Mouse (Mus musculus) midbrain, embryonic 14.5 days (tissue): ENCODE measurements around the gene Itgb8. TPM values are rescaled to one million over a fixed set of nuclear protein-coding genes. Genes with fewer than 3 reads are reported as not detected.

ENCODE experiments used
- ATAC-seq: fragments of 200-750 bp; cut with Nextera tagmentation; 2 replicates; pipeline ENCODE4 v1.8.0; 2017; ENCODE audit warnings: moderate number of reproducible peaks, moderate library complexity; ENCODE audit not compliant: low FRiP score, low TSS enrichment
- DNase-seq: peaks from one replicate; pipeline ENCODE4 v3.0.0-alpha.2; 2015
- H3K27ac ChIP-seq: fragments of 300-500 bp; sonication (generic); replicated peaks from 2 replicates; pipeline ENCODE4 v1.5.1; 2014; ENCODE audit warnings: mild to moderate bottlenecking, low read depth, low read length, moderate library complexity
- H3K27me3 ChIP-seq: fragments of 300-500 bp; sonication (generic); 2 replicates; pipeline ENCODE4 v1.6.1; 2014; ENCODE audit warnings: low read length, control low read depth, mixed read lengths; ENCODE audit not compliant: control insufficient read depth, insufficient read depth
- H3K36me3 ChIP-seq: fragments of 300-500 bp; sonication (generic); 2 replicates; pipeline ENCODE4 v1.6.1; 2014; ENCODE audit warnings: low read length, control low read depth; ENCODE audit not compliant: control insufficient read depth, insufficient read depth
- H3K4me1 ChIP-seq: fragments of 300-500 bp; sonication (generic); 2 replicates; pipeline ENCODE4 v1.6.1; 2014; ENCODE audit warnings: mild to moderate bottlenecking, antibody characterized with exemption, low read length, control low read depth; ENCODE audit not compliant: control insufficient read depth, insufficient read depth
- H3K4me2 ChIP-seq: fragments of 300-500 bp; sonication (generic); 2 replicates; pipeline ENCODE4 v1.6.1; 2014; ENCODE audit warnings: mild to moderate bottlenecking, low read length, moderate library complexity
- H3K4me3 ChIP-seq: fragments of 300-500 bp; sonication (generic); replicated peaks from 2 replicates; pipeline ENCODE4 v1.5.1; 2014; ENCODE audit warnings: low read depth, low read length
- H3K9ac ChIP-seq: fragments of 300-500 bp; sonication (generic); replicated peaks from 2 replicates; pipeline ENCODE4 v1.6.1; 2014; ENCODE audit warnings: mild to moderate bottlenecking, low read length, moderate library complexity
- H3K9me3 ChIP-seq: fragments of 300-500 bp; sonication (generic); 2 replicates; pipeline ENCODE4 v1.6.1; 2016; ENCODE audit warnings: low read length, control low read depth, mixed read lengths; ENCODE audit not compliant: control insufficient read depth
- WGBS: fragments of 180-500 bp; shearing (Covaris S2); extraction: QIAGEN DNeasy Blood & Tissue Kit; methylation state at CpG from one replicate; pipeline ENCODE4 v1.1.7; 2014; 5-methylcytosine and 5-hydroxymethylcytosine counted together
- polyA plus RNA-seq: library from polyadenylated mRNA; unstranded; fragments of >200 nt; fragmentation: Nextera tagmentation; extraction: Ambion mirVana; gene quantifications from 2 replicates; pipeline ENCODE4 v1.2.1, GENCODE M21; 2014

The Itgb8 gene
- polyA plus RNA-seq, 1 experiment from 2014 or later: 21.5 TPM

DNA sequence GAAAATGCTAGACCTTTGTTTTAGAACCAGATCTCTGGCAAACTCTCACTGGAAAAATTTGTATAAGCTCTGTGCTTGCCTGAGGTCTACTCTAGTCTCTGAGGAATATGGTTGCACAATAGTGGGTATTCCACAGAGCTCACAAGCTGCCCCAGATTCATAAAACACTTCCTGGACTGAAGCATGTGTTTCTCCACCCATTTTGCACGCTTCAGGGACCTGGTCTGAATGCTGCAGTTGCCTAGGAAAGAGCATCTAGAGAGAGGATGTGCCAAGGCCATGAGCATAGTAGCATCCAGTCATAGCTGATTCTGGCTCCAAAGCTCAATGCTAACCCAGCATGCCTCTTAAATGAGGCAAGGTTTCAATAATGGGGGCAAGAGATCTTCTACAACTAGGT is 74.4 kb downstream of the Itgb8 start:
- Histone ChIP-seq H3K9me3 (no peaks in the 10 kb centered on the region), H3K27me3 (no peaks in the 10 kb centered on the region), H3K4me2 (no peak overlapping the region), H3K4me3 (no peak overlapping the region), H3K36me3 (peaks cover 33% of the 10 kb centered on the region), H3K9ac (no peak overlapping the region), H3K4me1 (peaks cover 10% of the 10 kb centered on the region), H3K27ac (no peak overlapping the region)
- peak; percentile 53; the same call in 1 of the 2 replicates for ATAC-seq
- DNase-seq: peak; percentile 5
- WGBS: 56% methylated on average over 1 of the region's 1 CpGs

DNA sequence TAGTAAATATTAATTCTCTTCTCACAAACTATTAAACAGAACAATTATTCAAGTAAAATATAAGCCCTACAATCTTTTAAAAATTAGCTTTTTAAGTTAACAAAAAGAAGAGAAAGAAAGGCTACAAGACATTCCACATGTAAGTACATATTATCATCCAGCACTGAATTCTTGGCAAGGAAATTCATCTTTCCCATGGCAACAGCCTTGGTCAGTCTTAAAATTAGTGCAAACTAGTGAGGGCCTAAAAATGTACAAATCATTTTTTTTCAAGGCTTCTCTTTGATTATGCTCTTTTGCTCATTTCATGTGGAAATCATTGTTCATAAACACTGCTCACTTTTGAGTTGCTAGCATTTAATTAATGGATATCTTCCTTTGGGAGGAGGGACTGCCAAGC is 77.8 kb downstream of the Itgb8 start:
- ATAC-seq (no peak), DNase-seq (peak; percentile 17)

DNA sequence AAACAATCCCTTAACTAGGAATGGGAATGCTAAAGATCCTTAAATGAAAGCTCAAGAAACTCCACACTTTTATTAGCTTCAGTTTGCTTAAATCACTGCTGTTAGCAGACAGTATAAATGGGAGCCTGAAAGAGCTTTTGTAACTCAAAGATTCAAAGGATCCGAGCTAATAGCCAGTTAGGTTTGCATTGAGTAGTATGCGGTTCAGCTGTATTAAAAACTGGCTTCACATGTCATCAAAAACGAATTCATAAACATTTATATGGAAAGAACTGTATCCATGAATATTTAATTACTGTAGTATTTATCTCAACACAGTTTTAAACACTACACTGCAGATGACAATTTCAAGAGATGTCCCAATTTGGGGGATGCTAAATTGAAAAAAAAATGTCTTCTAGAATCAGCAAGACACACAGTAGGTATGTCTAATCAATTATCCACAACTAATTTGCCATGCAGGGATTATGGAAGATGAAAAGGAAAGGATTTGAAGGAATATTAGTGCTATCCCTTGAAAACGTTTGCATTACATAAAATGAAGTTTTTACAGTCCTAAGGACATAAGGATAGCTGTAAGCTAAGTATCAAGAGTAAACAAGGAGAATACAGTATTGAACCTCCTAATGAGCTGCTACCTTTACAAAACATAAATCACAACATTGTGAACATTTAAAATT is 79.2 kb downstream of the Itgb8 start:
- Histone ChIP-seq H3K4me1 (peaks cover 10% of the 10 kb centered on the region), H3K4me3 (no peak overlapping the region), H3K9ac (no peak overlapping the region), H3K36me3 (peaks cover 21% of the 10 kb centered on the region), H3K9me3 (no peaks in the 10 kb centered on the region), H3K4me2 (no peak overlapping the region), H3K27ac (no peak overlapping the region), H3K27me3 (no peaks in the 10 kb centered on the region)
- 16% methylated on average over 4 of the region's 4 CpGs for WGBS
- DNase-seq (peak; percentile 51), ATAC-seq (peak; percentile 68; the same call in 1 of the 2 replicates)

More for the DNA sequence above, 77.8 kb downstream of the Itgb8 start:
- peaks cover 23% of the 10 kb centered on the region for H3K36me3 ChIP-seq
- H3K27me3 ChIP-seq: no peaks in the 10 kb centered on the region
- H3K9ac ChIP-seq: no peak overlapping the region
- H3K4me2 ChIP-seq: no peak overlapping the region
- no peak overlapping the region for H3K4me3 ChIP-seq
- H3K9me3 ChIP-seq: no peaks in the 10 kb centered on the region
- H3K27ac ChIP-seq: no peak overlapping the region
- H3K4me1 ChIP-seq: peaks cover 10% of the 10 kb centered on the region

DNA sequence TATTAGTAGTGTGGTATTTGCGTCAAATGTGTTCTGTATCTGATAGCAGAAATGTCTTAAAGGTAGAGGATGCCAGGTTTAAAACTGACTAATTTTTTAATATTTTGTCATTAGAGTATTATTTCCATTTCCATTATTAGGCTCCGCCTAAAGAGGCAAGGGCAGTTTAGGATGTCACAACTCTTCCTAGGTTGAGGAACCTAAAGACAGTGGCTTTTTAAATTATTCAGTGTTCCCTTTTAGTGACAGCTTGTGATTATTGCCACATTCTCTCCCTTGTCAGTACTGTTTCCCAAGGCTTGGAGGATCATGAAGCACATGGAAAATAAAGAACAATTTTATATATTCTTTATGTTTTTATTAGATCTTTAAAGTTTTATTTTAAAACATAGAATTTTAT is 80.9 kb downstream of the Itgb8 start:
- no peak overlapping the region for H3K4me2 ChIP-seq
- H3K36me3 ChIP-seq: peaks cover 9% of the 10 kb centered on the region
- no peaks in the 10 kb centered on the region for H3K27me3 ChIP-seq
- H3K9me3 ChIP-seq: no peaks in the 10 kb centered on the region
- H3K27ac ChIP-seq: no peak overlapping the region
- 90% methylated on average over 2 of the region's 2 CpGs for WGBS
- DNase-seq (no peak), ATAC-seq (no peak)
- H3K9ac ChIP-seq: no peak overlapping the region
- no peak overlapping the region for H3K4me3 ChIP-seq
- H3K4me1 ChIP-seq: peaks cover 10% of the 10 kb centered on the region

DNA sequence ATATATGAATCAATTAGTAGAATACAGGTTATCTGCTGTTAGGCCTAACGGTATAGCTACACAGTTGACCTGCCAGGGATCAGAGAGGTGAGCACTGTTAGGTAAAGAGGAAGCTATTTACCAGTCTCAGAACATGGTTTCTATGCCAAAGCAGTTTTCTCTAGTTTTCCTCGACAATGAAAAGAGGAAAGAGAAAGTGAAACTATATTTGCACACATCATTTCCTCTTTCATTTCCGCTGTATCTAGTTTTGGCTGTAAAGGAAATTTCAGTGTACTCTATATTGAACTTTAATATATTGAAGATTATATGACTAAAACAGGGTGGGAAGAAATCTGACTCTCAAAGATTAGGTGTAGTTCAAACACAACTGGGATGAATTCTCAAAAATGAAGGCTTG is 81.5 kb downstream of the Itgb8 start:
- no peak overlapping the region for H3K27ac ChIP-seq
- no peak for ATAC-seq
- H3K4me1 ChIP-seq: peaks cover 10% of the 10 kb centered on the region
- H3K9me3 ChIP-seq: no peaks in the 10 kb centered on the region
- 95% methylated on average over 3 of the region's 3 CpGs for WGBS
- DNase-seq: no peak
- H3K4me2 ChIP-seq: no peak overlapping the region
- no peak overlapping the region for H3K9ac ChIP-seq
- no peaks in the 10 kb centered on the region for H3K27me3 ChIP-seq
- H3K4me3 ChIP-seq: no peak overlapping the region
- H3K36me3 ChIP-seq: 0 out of 2 replicates have a peak, but pooled peaks cover 3% of the 10 kb centered on the region

DNA sequence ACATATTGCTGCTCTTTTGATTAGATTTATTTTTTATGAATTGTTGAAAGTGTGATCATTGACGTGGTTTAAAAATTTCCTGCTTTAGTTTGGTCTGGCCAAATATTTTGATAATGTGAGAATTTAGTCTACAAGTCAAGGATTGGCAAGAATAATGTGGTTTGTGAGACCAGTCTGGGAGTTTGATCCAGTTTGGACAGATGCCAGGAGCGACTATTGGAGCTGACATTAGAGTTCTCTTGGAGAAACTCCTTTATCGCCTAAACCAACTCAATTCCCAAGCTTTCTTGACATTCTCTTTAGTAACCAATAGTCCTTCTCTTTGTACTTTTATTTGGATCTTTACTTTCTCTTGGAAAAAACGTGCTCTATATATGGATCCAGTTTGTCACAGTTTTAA is 83.0 kb downstream of the Itgb8 start:
- Histone ChIP-seq H3K4me1 (no peaks in the 10 kb centered on the region), H3K27me3 (no peaks in the 10 kb centered on the region), H3K9me3 (no peaks in the 10 kb centered on the region), H3K4me3 (no peak overlapping the region), H3K4me2 (no peak overlapping the region), H3K36me3 (no peaks in the 10 kb centered on the region), H3K27ac (no peak overlapping the region), H3K9ac (no peak overlapping the region)
- DNase-seq: no peak
- no peak for ATAC-seq
- WGBS: 81% methylated on average over 4 of the region's 4 CpGs

DNA sequence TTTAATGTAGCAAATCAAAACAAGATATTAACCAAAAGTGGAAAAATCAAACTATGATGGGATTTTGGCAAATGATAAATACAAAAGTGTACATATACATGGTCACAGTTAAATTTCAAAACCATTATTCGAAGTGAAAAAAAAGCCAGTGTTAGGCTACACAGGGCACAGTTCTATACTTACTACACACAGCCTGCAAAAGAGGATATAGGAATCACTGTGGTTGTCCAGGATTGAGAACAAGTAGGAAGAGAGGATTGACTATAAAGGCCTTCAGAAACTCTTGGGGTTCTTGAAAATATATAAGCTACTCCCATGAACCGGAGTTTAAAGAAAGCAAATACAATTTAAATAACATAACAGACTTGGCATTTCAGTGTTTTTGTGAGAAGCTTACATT is 87.6 kb downstream of the Itgb8 start:
- ATAC-seq (no peak), DNase-seq (no peak)
- no peaks in the 10 kb centered on the region for H3K27me3 ChIP-seq
- no peak overlapping the region for H3K4me2 ChIP-seq
- H3K9ac ChIP-seq: no peak overlapping the region
- 94% methylated on average over 2 of the region's 2 CpGs for WGBS
- H3K4me3 ChIP-seq: no peak overlapping the region
- H3K4me1 ChIP-seq: no peaks in the 10 kb centered on the region
- no peak overlapping the region for H3K27ac ChIP-seq
- H3K9me3 ChIP-seq: no peaks in the 10 kb centered on the region
- H3K36me3 ChIP-seq: no peaks in the 10 kb centered on the region

DNA sequence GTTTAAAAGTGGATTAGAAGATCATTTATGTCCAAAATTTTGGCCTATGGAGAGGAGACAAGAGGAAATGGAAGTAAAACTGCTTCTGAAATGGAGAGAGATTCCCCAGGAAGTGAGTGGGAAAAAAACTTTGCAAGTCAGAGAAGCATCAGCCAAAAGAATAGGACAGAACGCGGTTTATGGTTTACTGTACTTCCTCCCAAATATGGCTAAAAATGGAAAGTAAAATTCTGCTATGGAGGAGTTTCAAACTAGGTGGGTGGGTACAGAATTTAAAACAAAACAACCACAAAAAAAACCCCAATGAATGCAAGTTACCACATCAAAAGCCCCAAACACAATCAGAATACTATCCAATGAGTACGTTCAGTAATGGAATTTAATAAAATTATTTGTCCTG is 90.8 kb downstream of the Itgb8 start:
- DNase-seq (no peak), ATAC-seq (no peak)
- Histone ChIP-seq H3K4me3 (no peak overlapping the region), H3K4me1 (no peaks in the 10 kb centered on the region), H3K4me2 (no peak overlapping the region), H3K27ac (no peak overlapping the region), H3K9ac (no peak overlapping the region), H3K27me3 (no peaks in the 10 kb centered on the region), H3K9me3 (no peaks in the 10 kb centered on the region), H3K36me3 (no peaks in the 10 kb centered on the region)
- 90% methylated on average over 3 of the region's 3 CpGs for WGBS

DNA sequence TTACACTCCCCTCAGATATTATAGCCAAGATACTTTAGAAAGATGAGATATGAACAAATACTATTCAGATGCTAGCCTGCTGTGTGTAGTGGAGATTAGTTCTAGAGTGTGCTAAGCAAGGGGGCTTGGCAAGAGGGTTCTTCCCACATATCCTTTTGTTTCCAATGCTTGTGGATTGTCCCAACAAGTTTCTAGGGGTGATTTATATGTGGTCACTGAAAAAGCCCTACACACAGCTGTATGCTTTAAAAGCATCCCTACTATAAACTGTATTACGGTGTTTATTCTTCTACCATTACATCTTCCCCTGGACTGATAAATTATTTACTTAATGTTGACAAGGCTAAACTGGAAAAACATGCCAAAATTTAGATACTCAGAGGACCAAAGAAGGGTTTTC is 92.6 kb downstream of the Itgb8 start:
- 98% methylated on average over 1 of the region's 1 CpGs for WGBS
- ATAC-seq: no peak
- no peaks in the 10 kb centered on the region for H3K4me1 ChIP-seq
- no peak overlapping the region for H3K9ac ChIP-seq
- no peaks in the 10 kb centered on the region for H3K27me3 ChIP-seq
- H3K4me3 ChIP-seq: no peak overlapping the region
- H3K4me2 ChIP-seq: no peak overlapping the region
- H3K9me3 ChIP-seq: no peaks in the 10 kb centered on the region
- H3K36me3 ChIP-seq: no peaks in the 10 kb centered on the region
- no peak for DNase-seq
- no peak overlapping the region for H3K27ac ChIP-seq
